Comparison of ENCODE assay signal across 16 mouse cellular contexts in the genomic region with DNA sequence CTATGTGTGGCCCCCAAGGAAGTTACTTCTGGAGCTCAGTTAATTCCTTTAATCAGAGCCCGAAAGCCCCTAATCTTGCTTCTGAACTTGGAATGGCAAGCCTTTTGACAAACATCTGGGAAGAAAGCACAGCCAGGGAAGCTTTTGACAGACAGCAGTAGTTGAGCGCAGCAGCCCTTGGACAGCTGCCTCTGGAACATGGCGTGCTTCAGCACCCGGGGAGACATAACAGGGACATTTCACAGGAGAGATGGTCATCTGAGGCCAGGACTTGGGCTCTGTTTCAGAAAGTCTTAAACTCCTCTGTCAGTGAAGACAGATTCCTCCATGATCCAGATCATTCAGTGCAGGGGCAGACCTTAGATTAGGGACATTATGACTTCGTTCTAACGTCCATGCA. TPM values are rescaled to one million over a fixed set of nuclear protein-coding genes. Genes with fewer than 3 reads are reported as not detected.
DNase-seq lines count a peak whose midpoint lies in the region.
"Had no signal": no experiment of that assay in that cellular context is flagged by ENCODE, and none has a peak within 500 bp of the region (broad histone marks: within the 10 kb centered on the region; RNA-seq: fewer than 3 reads in every experiment).

No protein-coding gene starts in this region.

- no peaks in the 10 kb centered on the region for H3K27me3 ChIP-seq in heart, embryonic 10.5 days (ENCODE audit: insufficient read depth, poor library complexity, severe bottlenecking)
- H3K27me3 ChIP-seq: liver, embryonic 12.5 days; midbrain, embryonic 13.5 days had no signal

- peak; percentile 66 for DNase-seq in heart, adult 8-10 months (ENCODE audit: low spot score)
- no peak for DNase-seq in heart, embryonic 10.5 days (ENCODE audit: low spot score)
- peak; percentile 37 to 38 for DNase-seq in gastrocnemius, adult 8-10 months (ENCODE audit: low spot score in 2 of 2)
- DNase-seq in heart, postnatal 25 days (ENCODE audit: low spot score), result peak; percentile 52
- DNase-seq in urinary bladder, adult 2 months (ENCODE audit: low spot score), result no peak
- DNase-seq in spleen, postnatal 4 days (ENCODE audit: low spot score in 2 of 2), result no peak
- no peak for DNase-seq in retina, embryonic 14.5 days (ENCODE audit: low spot score)
- DNase-seq: cerebellum, postnatal 36 days; left cerebral cortex, postnatal 4 days; right cerebral cortex, postnatal 14 days; thymus, adult 2 months had no signal

- H3K27ac ChIP-seq in heart, embryonic 10.5 days, result no peak overlapping the region
- peak overlapping the region; percentile 60 for H3K27ac ChIP-seq in brown adipose tissue, adult 24 weeks (replicated peaks; ENCODE audit: low read depth, low read length)
- H3K27ac ChIP-seq: hindbrain, embryonic 14.5 days; liver, embryonic 12.5 days; midbrain, embryonic 13.5 days had no signal

- peaks cover 48% of the 10 kb centered on the region for H3K4me1 ChIP-seq in heart, embryonic 10.5 days
- H3K4me1 ChIP-seq in brown adipose tissue, adult 24 weeks (ENCODE audit: control insufficient read depth, insufficient read depth, insufficient read length, low read length), result peaks cover 18% of the 10 kb centered on the region
- H3K4me1 ChIP-seq: liver, embryonic 12.5 days had no signal

- no peaks in the 10 kb centered on the region for H3K9me3 ChIP-seq in heart, embryonic 10.5 days
- H3K9me3 ChIP-seq: G1E; liver, embryonic 12.5 days; midbrain, embryonic 13.5 days had no signal

- WGBS in heart, embryonic 10.5 days, result 66% methylated on average over 6 of the region's 6 CpGs

- intact Hi-C loops in heart, postnatal 25 days (cut with DNase I), result no loop called here

- H3K4me3 ChIP-seq in heart, embryonic 10.5 days, result no peak overlapping the region
- H3K4me3 ChIP-seq in brown adipose tissue, adult 24 weeks (ENCODE audit: insufficient read depth, low read depth, low read length), result no peak overlapping the region
- H3K4me3 ChIP-seq: liver, embryonic 12.5 days; midbrain, embryonic 13.5 days had no signal

- no peaks in the 10 kb centered on the region for H3K36me3 ChIP-seq in heart, embryonic 10.5 days
- H3K36me3 ChIP-seq: G1E; liver, embryonic 12.5 days; midbrain, embryonic 13.5 days had no signal

RNA-seq across cellular contexts. Expression of a gene that starts 22.6 kb away (rescaled TPM):
- total RNA-seq in heart, adult 8-10 months (2022), result 1 to 10 TPM; 6.3 to 8.3 (median 6.8) TPM
- polyA plus RNA-seq in heart, embryonic 10.5 days (2016; fragmentation: Nextera tagmentation; extraction: Ambion mirVana), result 37.1 and 62.2 TPM in 2 replicates
- polyA plus RNA-seq in brown adipose tissue, adult 24 weeks (2012; ENCODE audit: insufficient read depth, insufficient read length, missing spikeins), result 16.8 and 23.9 TPM in 2 replicates
- total RNA-seq in gastrocnemius, adult 8-10 months (2022), result 1 to 10 TPM; 1.2 to 3.4 (median 2.4) TPM
- total RNA-seq in heart, postnatal 25 days (2021), result 1 to 10 TPM; 9.5 to 10.0 TPM
- polyA plus RNA-seq in urinary bladder, adult 2 months (2012; rRNA removed), result 12.3 and 18.9 TPM in 2 replicates
- polyA plus RNA-seq: G1E had no signal

Comparison
In these comparisons a context has a peak if more than half of its experiments do, and no peak if none do; other contexts are left out.
1. DNase-seq: peak in heart, adult 8-10 months (single experiment), gastrocnemius, adult 8-10 months (2 of 2) and heart, postnatal 25 days (single experiment); none in heart, embryonic 10.5 days (single experiment), urinary bladder, adult 2 months (single experiment), spleen, postnatal 4 days (0 of 2) and retina, embryonic 14.5 days (single experiment).